Mouse (Mus musculus) urinary bladder, postnatal 36 days (tissue): ENCODE data around the gene Dtx3.

ENCODE experiments used
- DNase-seq, 2 experiments: peaks; one replicate each; pipeline ENCODE4 v3.0.0; 2022; ENCODE audit warnings: low spot score in 2 of 2, mixed read lengths in 1 of 2

Dtx3 gene

DNA sequence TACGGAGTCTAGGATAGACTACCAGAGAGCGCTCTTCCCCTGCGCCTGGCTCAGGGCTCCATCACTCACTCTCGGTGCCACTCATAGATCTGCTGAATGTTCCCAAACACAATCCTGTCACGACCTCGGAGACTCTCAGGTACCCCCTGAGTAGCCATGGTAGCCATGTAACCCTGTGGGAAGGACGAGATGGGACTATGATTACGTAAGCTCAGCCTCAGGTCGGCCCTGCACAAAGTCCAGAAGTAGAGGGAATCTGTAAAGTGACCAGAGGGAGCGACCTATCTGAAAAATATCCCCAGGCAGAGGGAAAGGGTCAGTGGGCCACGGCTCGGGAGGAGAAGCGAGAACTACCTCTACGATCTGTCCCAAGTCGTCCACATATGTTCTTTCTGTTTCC lies 10.0 kb downstream of the Dtx3 start:
- no peak for DNase-seq

DNA sequence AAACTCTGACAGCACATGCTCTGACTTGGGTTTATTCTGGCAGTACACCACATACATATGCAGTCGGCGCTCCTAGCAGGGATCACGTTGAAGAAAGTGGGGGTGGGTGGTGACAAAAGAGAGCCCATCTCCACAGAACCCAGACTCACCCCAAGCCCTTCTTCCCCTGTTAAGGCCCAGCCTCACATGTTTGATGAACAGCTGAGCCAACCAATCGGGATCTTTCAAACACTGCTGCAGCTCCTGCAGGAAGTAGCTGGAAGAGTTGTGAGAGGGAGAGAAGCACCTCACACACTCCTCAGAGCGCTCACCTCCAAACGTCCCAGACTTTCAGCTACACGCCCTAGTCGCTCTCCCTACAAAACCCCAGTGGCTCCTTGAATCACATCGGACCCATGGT lies 10.4 kb downstream of the Dtx3 start:
- DNase-seq: no peak

GRCm38 (mm10) chr10:127183759-127184158 lies 11.8 kb downstream of the Dtx3 start:
- no peak for DNase-seq

DNA sequence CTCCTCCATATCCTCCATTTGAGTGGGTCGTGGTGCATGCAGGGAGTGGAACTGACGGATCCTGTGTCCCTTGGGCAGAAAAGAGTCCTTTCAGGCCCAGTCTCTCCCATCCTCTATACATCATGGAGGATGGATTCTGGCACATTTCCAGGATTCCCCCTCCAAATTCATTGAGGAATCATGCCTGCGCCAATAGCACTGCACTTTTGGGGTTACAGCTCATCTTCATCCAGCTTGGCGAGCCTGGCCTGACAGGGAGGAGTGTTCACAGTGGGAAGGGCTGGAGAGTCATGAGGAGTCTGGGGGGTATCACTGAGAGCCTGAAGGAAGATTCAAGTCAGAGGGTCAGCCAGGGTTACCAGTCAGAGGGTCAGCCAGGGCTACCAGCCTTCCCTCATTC lies 12.9 kb downstream of the Dtx3 start:
- no peak for DNase-seq

GRCm38 (mm10) chr10:127181566-127181965 lies 14.0 kb downstream of the Dtx3 start:
- DNase-seq: no peak

GRCm38 (mm10) chr10:127180695-127181047 lies 14.9 kb downstream of the Dtx3 start:
- DNase-seq: no peak

- no peak for DNase-seq
Measured at GRCm38 (mm10) chr10:127179871-127180694, 15.4 kb downstream of the Dtx3 start, which contains the start of gene Slc26a10. Gene Slc26a10 (minus strand): TSS chr10:127180645.

DNA sequence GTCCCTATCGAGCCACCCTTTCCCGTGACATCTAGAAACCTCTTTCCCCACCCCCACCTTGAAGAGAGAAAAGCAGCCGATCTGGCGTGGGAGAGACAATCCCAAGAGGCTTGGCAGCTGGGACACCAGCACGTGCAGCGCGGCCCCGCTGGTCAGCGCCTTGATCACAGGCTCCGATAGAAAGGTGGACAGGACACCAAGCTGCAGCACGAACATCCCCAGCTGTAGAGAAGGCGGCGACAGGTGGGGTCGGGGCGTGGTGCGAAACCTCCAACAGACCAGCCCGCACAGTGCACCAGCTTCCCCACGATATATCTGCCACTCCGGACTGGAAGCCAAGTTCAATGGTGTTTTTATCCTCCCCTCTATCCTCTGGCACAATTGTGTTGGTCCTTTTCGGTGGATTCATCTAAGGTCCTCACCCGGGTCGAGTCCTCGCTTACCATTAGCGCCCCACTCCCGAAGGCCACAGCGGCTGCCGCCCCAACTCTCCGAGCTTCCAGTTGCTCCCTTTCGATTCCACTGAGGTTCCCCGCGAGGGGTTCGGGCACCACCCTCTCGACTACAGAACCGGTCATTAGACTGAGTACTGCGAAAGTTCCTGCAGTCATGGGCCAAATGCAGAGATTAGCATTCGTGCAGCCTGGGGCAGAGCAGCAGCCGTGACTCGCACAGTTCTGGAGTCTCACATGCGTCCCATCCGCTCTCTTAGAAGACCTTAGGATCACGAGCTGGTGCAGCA lies 17.1 kb downstream of the Dtx3 start:
- DNase-seq: no peak

DNA sequence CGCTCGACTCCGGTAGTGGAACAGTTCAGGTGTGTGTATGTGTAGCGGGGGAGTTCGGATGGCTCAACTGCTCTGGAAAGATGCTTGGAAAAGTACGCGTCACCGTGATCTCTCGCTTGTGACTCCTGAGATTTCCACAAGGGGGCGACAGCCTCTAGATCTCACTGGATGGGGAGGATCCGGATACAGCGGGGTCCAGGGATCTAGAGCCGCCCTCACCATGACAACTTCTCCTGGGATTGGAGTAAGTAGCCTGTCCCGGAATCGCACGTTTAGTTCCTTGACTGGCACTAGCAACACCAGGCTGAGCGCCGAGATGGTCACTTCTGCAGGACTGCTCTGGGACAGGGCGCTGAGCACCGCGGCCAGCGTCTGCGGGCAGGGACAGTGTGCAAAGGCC lies 17.8 kb downstream of the Dtx3 start:
- peak; percentile 26 to 64 for DNase-seq

GRCm38 (mm10) chr10:127177235-127177634 lies 18.3 kb downstream of the Dtx3 start:
- DNase-seq: no peak

DNA sequence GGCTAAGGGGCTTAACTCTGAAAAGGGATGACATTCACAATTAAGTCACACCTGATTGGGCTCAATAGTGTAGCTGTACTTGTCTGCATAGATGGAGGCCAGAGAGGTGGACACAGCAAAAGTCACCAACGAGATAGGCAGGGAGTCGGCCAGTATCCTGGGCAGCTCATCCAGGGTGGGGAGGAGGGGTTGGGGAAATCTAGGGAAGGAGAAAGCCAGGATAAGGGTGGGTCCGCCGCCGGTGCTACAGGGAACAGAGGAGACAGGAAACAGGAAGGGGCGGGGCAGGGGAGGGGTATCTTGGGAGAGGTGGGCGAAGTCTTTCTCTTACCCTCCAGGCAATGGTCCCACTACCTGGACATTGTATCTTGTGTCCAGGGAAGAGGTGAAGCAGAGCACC lies 18.8 kb downstream of the Dtx3 start:
- no peak for DNase-seq

DNA sequence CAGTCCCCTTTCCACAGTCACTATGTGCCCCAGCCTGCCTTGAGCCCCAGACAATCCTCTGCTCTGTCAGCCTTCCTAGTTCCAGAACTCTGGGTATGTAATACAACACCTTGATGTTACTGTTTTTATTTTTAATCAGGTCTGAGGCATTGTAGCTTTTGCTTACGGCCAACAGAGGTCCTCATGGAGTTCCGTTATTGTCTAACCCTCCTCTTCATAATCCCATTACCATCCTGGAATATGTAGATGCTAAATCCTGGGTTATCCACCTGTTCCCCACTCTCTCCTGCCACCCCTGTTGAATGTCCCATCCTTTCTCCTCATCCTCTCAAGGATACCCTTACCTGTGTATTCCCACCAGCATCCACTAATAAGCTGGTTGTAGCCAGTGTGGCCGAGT lies 19.3 kb downstream of the Dtx3 start:
- DNase-seq: no peak

- DNase-seq: no peak
Measured at GRCm38 (mm10) chr10:127174170-127174569, 21.4 kb downstream of the Dtx3 start.

DNA sequence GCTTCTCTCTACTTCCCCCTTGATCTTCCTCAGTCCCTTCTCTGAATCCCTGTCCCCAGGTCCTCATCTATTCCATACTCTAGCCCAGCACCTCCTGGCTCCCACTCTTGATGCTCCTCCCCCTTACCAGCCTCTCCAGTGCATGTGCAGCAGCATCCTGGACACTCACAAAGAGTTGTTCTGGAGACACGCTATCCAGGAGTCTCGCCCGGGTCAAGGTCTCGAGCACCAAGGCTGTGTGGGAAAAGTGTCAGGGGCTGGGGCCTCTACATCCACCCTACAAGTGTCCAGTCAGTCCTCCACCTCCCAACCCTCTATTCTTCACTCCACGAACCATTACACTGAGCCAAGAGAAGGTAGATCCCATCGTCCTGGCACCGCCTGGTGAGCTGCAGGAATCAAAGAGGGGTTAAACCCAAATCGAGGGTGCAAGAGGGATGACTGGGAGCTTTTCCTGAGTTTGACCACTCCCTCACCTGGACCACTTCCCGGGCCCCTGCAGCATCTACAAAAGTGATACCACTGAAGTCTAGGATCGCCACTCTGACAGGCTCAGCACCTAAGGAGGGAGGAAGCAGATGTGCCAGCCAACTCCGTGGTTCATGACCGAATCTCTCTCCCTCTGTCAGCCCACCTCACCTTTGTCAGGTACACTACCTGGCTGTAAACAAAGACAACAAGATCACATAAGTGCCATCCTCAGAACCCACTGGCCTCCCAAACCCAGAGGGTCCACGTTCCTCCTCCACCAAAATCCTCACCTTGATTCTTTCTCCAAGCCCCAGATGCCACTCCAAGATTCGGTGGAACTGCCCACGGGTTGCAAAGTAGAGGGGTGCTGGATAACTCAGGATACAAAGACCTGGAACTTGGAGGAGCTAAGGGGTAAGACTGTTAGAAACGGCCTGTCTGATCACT lies 22.1 kb downstream of the Dtx3 start:
- no peak for DNase-seq

DNA sequence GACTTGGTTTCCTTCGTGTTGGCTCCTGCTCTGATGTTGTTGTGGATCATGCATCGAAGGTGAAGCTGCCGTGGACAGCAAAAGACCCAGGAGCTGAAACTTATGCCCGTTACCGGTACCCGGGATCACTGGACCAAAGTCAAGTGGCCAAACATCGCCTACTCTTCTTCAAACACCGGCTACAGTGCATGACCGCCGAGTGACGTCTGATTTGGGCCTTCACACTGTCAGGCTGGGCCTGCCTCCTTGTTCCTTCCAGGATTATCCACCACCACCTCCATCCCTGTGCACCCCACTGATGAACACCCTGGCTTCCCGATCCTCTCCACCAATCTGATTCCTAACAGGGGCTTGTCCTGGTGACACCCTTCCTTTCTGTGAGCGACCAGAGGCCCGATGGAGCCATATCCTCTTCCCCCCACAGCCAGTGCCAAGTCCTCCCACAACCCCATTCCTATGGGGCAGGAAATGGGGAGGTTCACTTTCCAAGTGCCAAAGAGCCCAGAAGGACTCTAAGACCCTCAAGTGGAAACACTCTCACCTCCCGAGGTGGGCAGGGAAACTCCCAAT lies 23.8 kb downstream of the Dtx3 start:
- DNase-seq: no peak

- peak; percentile 60 to 70 for DNase-seq
Measured at GRCm38 (mm10) chr10:127170837-127171272, 24.7 kb downstream of the Dtx3 start.

DNA sequence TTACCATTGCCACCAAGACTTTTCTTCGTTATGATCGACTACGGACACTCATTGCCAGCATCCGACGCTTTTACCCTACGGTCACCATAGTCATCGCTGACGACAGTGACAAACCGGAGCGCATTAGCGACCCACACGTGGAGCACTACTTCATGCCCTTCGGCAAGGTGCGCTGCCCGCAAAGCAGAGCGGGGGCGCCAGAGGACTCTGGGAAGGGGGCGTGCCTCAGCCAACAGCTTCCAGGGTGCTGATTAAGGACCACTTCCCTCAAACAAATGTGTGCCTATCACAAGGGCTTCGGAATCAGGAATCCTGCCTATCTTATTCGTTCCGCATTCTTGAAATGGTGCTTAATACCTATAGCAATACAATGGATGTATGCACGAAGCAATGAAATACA lies 25.5 kb downstream of the Dtx3 start:
- DNase-seq: no peak

DNA sequence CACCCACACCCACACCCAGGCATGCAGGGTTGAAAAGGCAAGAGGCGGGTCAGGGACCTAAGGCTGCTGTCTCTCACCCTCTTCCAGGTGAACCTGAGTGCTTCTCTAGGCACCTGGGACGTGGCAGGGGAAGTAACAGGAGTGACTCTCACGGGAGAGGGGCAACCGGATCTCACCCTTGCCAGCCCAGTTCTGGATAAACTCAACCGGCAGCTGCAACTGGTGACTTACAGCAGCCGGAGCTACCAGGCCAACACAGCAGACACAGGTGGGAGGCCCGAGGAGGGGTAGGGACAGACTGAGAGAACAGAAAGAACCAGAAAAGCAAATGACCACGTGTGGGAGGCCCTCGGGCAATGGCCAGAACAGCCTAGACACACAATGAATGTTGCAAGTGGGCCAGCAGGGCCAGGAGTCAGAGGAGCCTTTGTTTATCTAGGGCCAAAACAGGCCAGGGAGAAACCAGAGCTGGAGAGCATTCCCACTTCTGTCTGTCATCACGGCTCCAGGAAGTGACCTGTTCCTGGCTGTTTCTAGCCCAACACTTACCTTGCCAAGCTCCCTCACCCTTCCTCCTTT lies 27.8 kb downstream of the Dtx3 start:
- DNase-seq: no peak

DNA sequence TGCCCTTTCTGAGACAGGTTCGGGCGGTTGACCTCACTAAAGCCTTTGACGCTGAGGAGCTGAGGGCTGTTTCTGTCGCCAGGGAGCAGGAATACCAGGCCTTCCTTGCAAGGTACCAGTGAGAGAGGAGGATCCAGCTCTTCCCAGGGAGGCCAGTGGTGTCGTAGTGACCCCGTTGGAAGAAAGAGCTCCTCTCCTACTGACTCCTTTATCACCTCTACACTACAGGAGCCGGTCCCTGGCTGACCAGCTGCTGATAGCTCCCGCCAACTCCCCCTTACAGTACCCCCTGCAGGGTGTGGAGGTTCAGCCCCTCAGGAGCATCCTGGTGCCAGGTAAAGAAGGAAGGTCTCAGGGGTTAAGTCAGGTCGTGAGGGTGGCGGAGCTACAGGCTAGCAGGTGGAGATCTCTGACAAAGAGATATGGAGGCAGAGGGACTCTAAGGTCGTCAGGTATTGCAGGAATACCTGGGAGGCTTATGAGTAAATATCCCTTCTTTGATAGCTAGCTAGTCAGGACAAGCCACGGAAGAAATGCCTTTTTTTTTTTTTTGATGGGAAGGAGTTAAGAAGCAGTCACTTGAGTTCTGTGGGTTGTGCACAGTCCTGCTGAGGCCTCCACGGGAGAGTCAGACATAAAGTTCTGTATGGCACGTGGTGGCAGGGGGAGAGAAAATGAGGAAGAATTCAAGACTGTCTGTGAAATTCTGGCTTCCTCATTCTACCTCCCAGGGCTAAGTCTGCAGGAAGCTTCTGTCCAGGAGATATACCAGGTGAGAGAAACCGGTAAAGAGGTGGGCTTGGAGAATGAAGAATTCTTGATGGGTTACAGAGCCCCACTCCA lies 28.5 kb downstream of the Dtx3 start:
- no peak for DNase-seq

GRCm38 (mm10) chr10:127166404-127166715 lies 29.2 kb downstream of the Dtx3 start:
- no peak for DNase-seq
